Mouse (Mus musculus) spleen, adult 2 months (tissue): ENCODE data around the gene Grk3.

Experiments
- CTCF ChIP-seq: fragments of 200-500 bp; IDR thresholded peaks from 2 replicates; pipeline ENCODE4 v1.5.1; 2011; ENCODE audit warnings: mild to moderate bottlenecking, inconsistent platforms; ENCODE audit not compliant: insufficient read depth, insufficient read length, insufficient replicate concordance; ENCODE audit errors: extremely low read depth
- POLR2A ChIP-seq: fragments of 200-500 bp; IDR thresholded peaks from 2 replicates; pipeline ENCODE4 v1.6.1; 2011; ENCODE audit warnings: low read depth, low read length, inconsistent platforms

DNA sequence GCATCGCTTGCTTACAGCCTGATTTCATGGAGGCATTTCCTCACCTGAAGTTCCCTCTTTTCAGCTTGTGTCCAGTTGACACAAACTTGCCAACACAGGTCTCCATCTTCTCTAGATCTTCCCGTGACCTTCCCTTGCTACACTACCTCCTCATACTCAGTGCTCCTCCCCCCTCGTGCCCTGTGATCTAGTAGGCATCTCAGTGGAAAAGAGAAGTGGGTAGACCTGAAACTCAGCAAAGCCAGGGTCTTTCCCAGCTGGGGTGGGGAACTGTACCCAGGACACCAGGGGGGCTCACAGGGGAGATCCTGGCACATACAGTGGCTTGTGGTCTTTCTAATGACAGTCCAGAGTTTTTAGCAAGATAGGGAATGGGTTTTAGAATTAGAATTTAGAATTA lies 64.7 kb downstream of the Grk3 start:
- TF ChIP-seq POLR2A (no peak), CTCF (no peak)
